Mouse (Mus musculus) Patski (cell line): ENCODE measurements around the gene Cpsf4. TPM values are rescaled to one million over a fixed set of nuclear protein-coding genes. Genes with fewer than 3 reads are reported as not detected.
"Not testable (repeated sequence)": the region's sequence is repeated elsewhere in the genome, so short reads cannot be mapped to it uniquely, and the experiment has no call there.

Source experiments
- ATAC-seq: fragments of 100-300 bp; one replicate; pipeline ENCODE4 v1.8.0; 2021
- CTCF ChIA-PET: fragments of 350-600 bp; sonication (Branson Sonifier 250); formaldehyde crosslinking; loops from one replicate; lab custom pipeline; 2022; ENCODE audit warnings: inconsistent platforms; lab: Charles Lee
- POLR2A ChIA-PET: fragments of 350-600 bp; sonication (Branson Sonifier 250); formaldehyde crosslinking; loops from one replicate; lab custom pipeline; 2022; ENCODE audit warnings: antibody characterized with exemption, inconsistent platforms; lab: Charles Lee
- DNase-seq: peaks from one replicate; pipeline ENCODE4 v3.0.0-alpha.2; 2011; ENCODE audit warnings: low read depth, low spot score
- H3K27me3 ChIP-seq: fragments of 371-371 bp; one replicate; pipeline ENCODE4 v1.5.1; 2021
- CTCF ChIP-seq: fragments of 100-300 bp; IDR thresholded peaks from one replicate; pipeline ENCODE4 v1.5.1; 2021
- in situ Hi-C: fragments of 300-500 bp; cut with MboI; formaldehyde crosslinking; loops from 3 replicates; pipeline ENCODE4 v1.11.1; 2018; ENCODE audit warnings: low pct_unique_long_range_greater_than_20kb, mixed read lengths
- polyA plus RNA-seq: library from polyadenylated mRNA; unstranded; gene quantifications from one replicate; pipeline ENCODE4 v1.2.3, GENCODE M21; 2021

Cpsf4 gene
- polyA plus RNA-seq, 1 experiment from 2014 or later = 33.9 TPM

DNA sequence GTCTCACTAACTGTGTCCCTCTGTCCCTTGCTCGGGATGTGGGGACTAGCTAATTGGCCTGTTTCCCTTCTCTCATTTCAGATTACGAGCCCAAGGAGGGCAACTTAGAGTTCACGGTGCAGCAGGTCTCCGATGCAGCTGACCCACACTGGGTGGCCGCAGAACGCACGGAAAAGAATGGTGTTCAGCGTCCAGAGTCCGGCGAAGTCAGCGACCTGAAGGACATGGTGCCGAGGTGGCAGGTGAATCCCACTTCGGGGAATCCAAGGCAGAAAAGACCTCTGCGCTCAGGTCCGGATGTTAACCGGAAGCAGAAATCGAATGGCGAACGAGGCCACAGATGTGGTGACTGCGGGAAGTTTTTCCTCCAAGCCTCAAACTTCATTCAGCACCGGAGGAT, 51.2 kb downstream of the Cpsf4 start:
- POLR2A ChIA-PET = no interaction called here
- ATAC-seq = no peak
- no peak for TF ChIP-seq CTCF
- H3K27me3 ChIP-seq = no peaks in the 10 kb centered on the region
- DNase-seq = no peak
- CTCF ChIA-PET = interaction anchor here (2.2 kb wide), 1 partner anchor 10 kb away, joined by 7 read pairs; no protein-coding TSS in a partner anchor
- in situ Hi-C loops = no loop called here

- in situ Hi-C loops = no loop called here
- POLR2A ChIA-PET = interaction anchor here (0.7 kb wide), 1 partner anchor 24 kb away, joined by 4 read pairs; no protein-coding TSS in a partner anchor
- no peaks in the 10 kb centered on the region for H3K27me3 ChIP-seq
- CTCF ChIA-PET = interaction anchor here (1.0 to 2.2 kb wide), 2 partner anchors 8 to 9 kb away, joined by 3 to 7 read pairs; no protein-coding TSS in a partner anchor
- DNase-seq (no peak), ATAC-seq (no peak)
- TF ChIP-seq CTCF = no peak
These were observed 51.7 kb downstream of the Cpsf4 start for GRCm38 (mm10) chr5:145218671-145219070.

- ATAC-seq (no peak), DNase-seq (no peak)
- ChIA-PET POLR2A (no interaction called here), CTCF (interaction anchor here (1.0 kb wide), 1 partner anchor 21 kb away, joined by 3 read pairs; no protein-coding TSS in a partner anchor)
- TF ChIP-seq CTCF = no peak
- no peaks in the 10 kb centered on the region for H3K27me3 ChIP-seq
- in situ Hi-C loops = no loop called here
These were observed 53.0 kb downstream of the Cpsf4 start for GRCm38 (mm10) chr5:145219981-145220380.

- POLR2A ChIA-PET = no interaction called here
- CTCF ChIA-PET = interaction anchor here (1.1 kb wide), 1 partner anchor 16 kb away, joined by 4 read pairs; no protein-coding TSS in a partner anchor
These were observed 55.8 kb downstream of the Cpsf4 start for GRCm38 (mm10) chr5:145222840-145223239.

DNA sequence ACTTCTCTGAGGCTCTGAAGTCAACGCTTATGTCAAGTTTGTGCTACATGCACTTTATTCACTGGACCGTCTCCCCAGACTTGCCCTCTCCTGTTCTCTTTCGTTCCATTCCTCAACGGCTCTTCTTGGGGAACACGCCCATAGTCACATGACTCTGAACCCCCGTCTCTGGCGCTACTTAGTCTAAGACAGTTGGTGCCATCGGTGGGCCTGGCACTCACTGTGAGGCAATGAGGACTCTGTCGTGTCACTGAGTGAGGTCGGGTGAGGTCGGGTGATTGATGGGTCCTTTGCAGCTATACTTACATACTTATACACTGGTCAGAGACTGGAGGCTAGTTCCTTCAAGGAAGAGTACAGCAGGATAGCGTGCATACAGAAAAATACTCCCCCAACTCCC, 56.4 kb downstream of the Cpsf4 start:
- ATAC-seq (no peak), DNase-seq (no peak)
- POLR2A ChIA-PET = no interaction called here
- CTCF ChIA-PET = interaction anchor here (1.1 kb wide), 1 partner anchor 17 kb away, joined by 4 read pairs; no protein-coding TSS in a partner anchor
- no peak for TF ChIP-seq CTCF
- in situ Hi-C loops = no loop called here
- H3K27me3 ChIP-seq = no peaks in the 10 kb centered on the region

More at GRCm38 (mm10) chr5:145222840-145223239, 55.8 kb downstream of the Cpsf4 start:
- no peaks in the 10 kb centered on the region for H3K27me3 ChIP-seq
- ATAC-seq (peak; percentile 84), DNase-seq (no peak)
- no peak for TF ChIP-seq CTCF
- in situ Hi-C loops = no loop called here

DNA sequence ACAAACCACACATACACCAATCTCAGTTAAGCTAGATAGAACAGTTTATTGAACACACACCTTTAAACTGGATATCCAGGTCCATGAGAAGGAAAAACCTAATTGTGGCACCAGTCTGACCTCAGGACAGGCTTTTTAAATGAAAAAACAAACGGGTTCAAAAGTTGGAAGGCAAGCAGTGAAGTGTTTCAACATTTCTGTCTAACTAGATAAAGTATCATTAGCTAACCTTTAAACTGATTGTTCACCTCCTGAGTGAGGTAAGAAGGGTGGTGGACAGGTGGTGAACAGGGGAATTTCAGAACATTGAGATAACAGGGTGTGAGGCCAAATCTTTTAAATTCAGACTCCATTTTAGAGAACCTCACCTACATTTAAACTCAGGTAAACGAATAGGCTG, 59.4 kb downstream of the Cpsf4 start:
- CTCF ChIA-PET = no interaction called here
- in situ Hi-C loops = no loop called here
- ATAC-seq (no peak), DNase-seq (no peak)
- no peak for TF ChIP-seq CTCF
- POLR2A ChIA-PET = no interaction called here
- H3K27me3 ChIP-seq = no peaks in the 10 kb centered on the region

DNA sequence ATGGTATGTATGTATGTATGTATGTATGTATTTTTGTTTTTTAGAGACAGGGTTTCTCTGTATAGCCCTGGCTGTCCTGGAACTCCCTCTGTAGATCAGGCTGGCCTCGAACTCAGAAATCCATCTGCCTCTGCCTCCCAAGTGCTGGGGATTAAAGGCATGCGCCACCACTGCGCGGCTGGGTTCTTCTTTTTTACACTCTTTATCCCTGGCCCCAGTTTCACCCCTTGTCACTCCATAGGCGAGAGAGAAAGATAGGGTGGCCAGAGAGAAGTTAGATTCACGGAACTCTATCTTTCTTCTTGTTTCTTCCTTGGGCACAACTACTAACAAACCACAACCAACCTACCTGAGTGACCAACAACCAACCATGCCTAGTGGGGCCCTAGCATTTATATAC, 62.3 kb downstream of the Cpsf4 start:
- in situ Hi-C loops, H3K27me3 ChIP-seq, CTCF ChIA-PET, DNase-seq, ATAC-seq: not testable (repeated sequence)
- POLR2A ChIA-PET = interaction anchor here (0.6 kb wide), 1 partner anchor 1674 kb away, joined by 7 read pairs; no protein-coding TSS in a partner anchor

DNA sequence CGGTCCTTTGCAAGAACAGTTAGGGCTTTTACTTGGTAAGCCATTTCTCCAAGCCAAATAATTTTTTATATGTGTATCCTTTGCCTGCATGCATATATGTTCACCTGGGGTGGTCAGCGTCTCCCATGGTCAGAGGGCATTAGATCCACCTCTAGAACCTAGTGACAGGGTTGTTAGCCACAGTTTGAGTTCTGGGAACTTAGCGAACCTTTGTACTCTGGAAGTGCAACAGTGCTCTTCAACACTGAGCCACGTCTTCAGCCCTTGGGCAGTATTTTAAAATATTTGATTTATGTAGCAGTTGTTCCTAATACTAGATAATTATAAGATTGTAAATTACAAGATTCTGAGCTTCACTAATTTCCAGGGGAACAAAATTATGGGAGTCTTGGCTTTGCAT, 63.6 kb downstream of the Cpsf4 start:
- ATAC-seq (no peak), DNase-seq (no peak)
- ChIA-PET CTCF (no interaction called here), POLR2A (interaction anchor here (1.2 to 3.2 kb wide), 4 partner anchors 9 to 26 kb away, joined by 4 to 16 read pairs (median 8); partner anchors contain the start of gene Zkscan5)
- in situ Hi-C loops = no loop called here
- no peak for TF ChIP-seq CTCF
- H3K27me3 ChIP-seq = no peaks in the 10 kb centered on the region

DNA sequence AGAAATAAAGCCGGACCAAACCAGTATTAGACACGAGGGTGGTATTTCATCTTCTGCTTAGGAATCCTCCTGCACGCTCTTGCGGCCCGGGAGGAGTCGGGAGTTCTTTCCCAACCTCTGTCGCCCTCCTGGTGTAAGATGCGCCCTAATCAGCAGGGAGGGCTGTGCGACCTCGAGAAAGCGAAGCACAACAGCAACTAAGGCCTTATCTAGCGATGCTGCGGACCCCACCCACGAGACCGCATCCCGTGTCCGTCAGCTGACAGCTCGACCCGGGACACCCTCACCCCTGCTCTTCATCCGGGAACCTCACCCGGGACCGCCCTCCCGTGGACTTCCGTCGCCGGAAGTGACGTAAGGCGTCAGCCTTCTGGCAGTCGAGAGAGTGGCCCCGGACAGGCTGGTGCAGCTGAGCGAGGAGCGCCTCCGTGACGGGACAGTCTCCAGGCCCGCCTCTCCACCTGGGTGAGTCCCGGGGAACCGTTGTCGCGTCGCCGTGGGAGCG, 64.4 kb downstream of the Cpsf4 start, which contains the start of gene Zfp655:
Zfp655 (plus strand) TSS at position 349 of the 505 bp plus-strand sequence.
- POLR2A ChIA-PET = interaction anchor here (0.7 to 3.2 kb wide), 6 partner anchors 9 to 49 kb away, joined by 3 to 16 read pairs (median 6); partner anchors contain the start of gene Zkscan5
- in situ Hi-C loops = no loop called here

More for the DNA sequence above, 64.4 kb downstream of the Cpsf4 start, which contains the start of gene Zfp655:
- CTCF ChIA-PET = no interaction called here
- peak; percentile 91 for ATAC-seq
- TF ChIP-seq CTCF = no peak
- DNase-seq = peak; percentile 95
- no peaks in the 10 kb centered on the region for H3K27me3 ChIP-seq

Other genes with a start within 250 kb of the Cpsf4 start
- 50.0 TPM for gene Smurf1, start 201.4 kb upstream of the Cpsf4 start, polyA plus RNA-seq
- not detected for gene Gm4871, start 134.5 kb upstream of the Cpsf4 start, polyA plus RNA-seq
- gene 1700018F24Rik, start 124.2 kb upstream of the Cpsf4 start, polyA plus RNA-seq = not detected
- gene Arpc1a, start 83.4 kb upstream of the Cpsf4 start, polyA plus RNA-seq = 164 TPM
- gene Kpna7, start 83.2 kb upstream of the Cpsf4 start, polyA plus RNA-seq = 0.21 TPM
- gene Arpc1b, start 53.0 kb upstream of the Cpsf4 start, polyA plus RNA-seq = 707 TPM
- gene Pdap1, start 27.0 kb upstream of the Cpsf4 start, polyA plus RNA-seq = 188 TPM
- gene Bud31, start 26.9 kb upstream of the Cpsf4 start, polyA plus RNA-seq = 170 TPM
- 16.9 TPM for gene Ptcd1, start 105 bp upstream of the Cpsf4 start, polyA plus RNA-seq
- gene Atp5j2, start 24.8 kb downstream of the Cpsf4 start, polyA plus RNA-seq = 581 TPM
- 11.6 TPM for gene Zkscan14, start 34.7 kb downstream of the Cpsf4 start, polyA plus RNA-seq
- gene Zkscan5, start 37.3 kb downstream of the Cpsf4 start, polyA plus RNA-seq = 14.0 TPM
- gene Zfp655, start 64.5 kb downstream of the Cpsf4 start, polyA plus RNA-seq = 52.8 TPM
- gene Zscan25, start 113.3 kb downstream of the Cpsf4 start, polyA plus RNA-seq = 25.9 TPM
- not detected for gene Cyp3a57, start 178.1 kb downstream of the Cpsf4 start, polyA plus RNA-seq